Mouse (Mus musculus): ENCODE data around the gene Nt5c3b.

DNA sequence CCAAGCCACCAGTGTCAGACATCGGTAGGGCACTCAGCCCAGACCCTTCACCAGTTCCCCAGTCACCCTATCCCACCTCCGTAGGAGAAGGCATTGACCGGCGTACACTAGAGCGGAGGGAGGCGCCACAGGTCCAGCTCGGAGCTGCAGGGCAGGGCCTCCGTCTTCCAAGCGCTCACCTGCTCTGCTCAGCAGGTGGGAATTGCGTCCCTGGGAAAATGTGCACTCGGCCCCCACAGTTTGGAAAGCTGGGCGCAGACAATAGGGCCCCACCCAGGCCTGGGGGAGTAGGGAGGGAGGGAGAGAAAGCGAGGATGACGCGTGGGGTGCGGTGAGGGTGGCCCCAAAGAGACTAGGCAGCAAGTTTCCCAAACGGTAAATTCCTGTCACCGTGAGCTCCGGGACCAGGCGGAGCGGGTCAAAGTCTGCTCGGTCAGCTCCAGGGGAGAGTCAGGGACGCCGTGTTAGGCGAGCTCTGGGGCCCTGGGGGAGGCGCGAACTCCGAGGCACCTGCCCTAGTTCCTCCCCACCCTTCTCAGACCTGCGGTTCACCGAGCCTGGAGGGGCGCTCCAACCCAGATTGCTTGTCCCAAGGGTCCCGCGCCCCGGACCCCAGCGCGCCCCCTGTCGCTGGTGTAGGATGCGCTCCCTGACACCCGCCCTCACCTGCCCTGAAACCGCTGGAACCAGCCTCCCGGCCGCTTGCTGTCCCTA lies 44.6 kb downstream of the Nt5c3b start:
- TF ChIP-seq RCOR1 (conservative IDR thresholded peaks at IDR 0.05; ENCODE audit: low read depth, low read length) (no peak), TBP (conservative IDR thresholded peaks at IDR 0.05; ENCODE audit: low read depth, low read length) (no peak), ETS1 (conservative IDR thresholded peaks at IDR 0.05; ENCODE audit: low read depth, low read length) (no peak), USF1 (IDR thresholded peaks at IDR 0.05; ENCODE audit: low read depth, low read length) (no peak), SIN3A (IDR thresholded peaks at IDR 0.05; ENCODE audit: low read length) (no peak), EP300 (IDR thresholded peaks at IDR 0.05; ENCODE audit: low read length) (no peak), CTCF (conservative IDR thresholded peaks at IDR 0.05 in 1 of 2, IDR thresholded peaks at IDR 0.05 in 1 of 2; ENCODE audit: low read depth in 2 of 2, low read length in 2 of 2) (peak in 1 of 2 experiments; percentile 59; a peak in 2 of 4 replicates), PAX5 (IDR thresholded peaks at IDR 0.05; ENCODE audit: low read length) (no peak), ZNF384 (IDR thresholded peaks at IDR 0.05; ENCODE audit: low read depth, low read length) (no peak), POLR2A (IDR thresholded peaks at IDR 0.05; ENCODE audit: low read depth, low read length) (no peak), CHD2 (IDR thresholded peaks at IDR 0.05; ENCODE audit: low read length) (no peak), E2F4 (IDR thresholded peaks at IDR 0.05; ENCODE audit: insufficient replicate concordance, low read depth, low read length) (no peak), MAZ (IDR thresholded peaks at IDR 0.05; ENCODE audit: low read depth, low read length) (no peak)
